Mouse (Mus musculus) heart, embryonic 11.5 days (tissue): Measurements from ENCODE around the gene Ubac2. TPM values are rescaled to one million over a fixed set of nuclear protein-coding genes. Genes with fewer than 3 reads are reported as not detected.

Source experiments
- ATAC-seq: fragments of 200-750 bp; cut with Nextera tagmentation; replicated peaks from 2 replicates; pipeline ENCODE4 v1.8.0; 2017; ENCODE audit warnings: moderate library complexity; ENCODE audit not compliant: insufficient number of reproducible peaks, low FRiP score, low TSS enrichment
- H3K27ac ChIP-seq: fragments of 300-500 bp; sonication (generic); 2 replicates; pipeline ENCODE4 v1.5.1; 2014; ENCODE audit warnings: mild to moderate bottlenecking, low read depth, low read length
- H3K27me3 ChIP-seq: fragments of 300-500 bp; sonication (generic); 2 replicates; pipeline ENCODE4 v1.6.1; 2014; ENCODE audit warnings: mild to moderate bottlenecking, low read length, mixed read lengths; ENCODE audit not compliant: control insufficient read depth, insufficient read depth
- H3K36me3 ChIP-seq: fragments of 300-500 bp; sonication (generic); 2 replicates; pipeline ENCODE4 v1.6.1; 2014; ENCODE audit warnings: mild to moderate bottlenecking, low read length, moderate library complexity, mixed read lengths; ENCODE audit not compliant: control insufficient read depth, insufficient read depth
- H3K4me1 ChIP-seq: fragments of 300-500 bp; sonication (generic); 2 replicates; pipeline ENCODE4 v1.6.1; 2014; ENCODE audit warnings: low read length; ENCODE audit not compliant: control insufficient read depth, insufficient read depth
- H3K4me2 ChIP-seq: fragments of 300-500 bp; sonication (generic); 2 replicates; pipeline ENCODE4 v1.6.1; 2014; ENCODE audit warnings: mild to moderate bottlenecking, moderate library complexity
- H3K4me3 ChIP-seq: fragments of 300-500 bp; sonication (generic); 2 replicates; pipeline ENCODE4 v1.5.1; 2014; ENCODE audit warnings: low read depth, low read length
- H3K9ac ChIP-seq: fragments of 300-500 bp; sonication (generic); 2 replicates; pipeline ENCODE4 v1.6.1; 2014; ENCODE audit warnings: mild to moderate bottlenecking, low read depth, low read length, moderate library complexity
- H3K9me3 ChIP-seq: fragments of 300-500 bp; sonication (generic); replicated peaks from 2 replicates; pipeline ENCODE4 v1.6.1; 2016; ENCODE audit warnings: low read length; ENCODE audit not compliant: control insufficient read depth
- WGBS: fragments of 180-500 bp; shearing (Covaris S2); extraction: QIAGEN DNeasy Blood & Tissue Kit; methylation state at CpG from one replicate; pipeline ENCODE4 v1.1.7; 2014; ENCODE audit not compliant: insufficient replicate concordance; 5-methylcytosine and 5-hydroxymethylcytosine counted together
- polyA plus RNA-seq: library from polyadenylated mRNA; unstranded; fragments of >200 nt; fragmentation: Nextera tagmentation; extraction: Ambion mirVana; gene quantifications from 2 replicates; pipeline ENCODE4 v1.2.1, GENCODE M21; 2014

Ubac2 gene
- polyA plus RNA-seq, 1 experiment from 2014 or later: 63.4 TPM

- Histone ChIP-seq H3K27ac (no peak overlapping the region), H3K36me3 (0 out of 2 replicates have a peak, but pooled peaks cover 3% of the 10 kb centered on the region), H3K4me3 (no peak overlapping the region), H3K4me1 (no peaks in the 10 kb centered on the region), H3K4me2 (no peak overlapping the region), H3K9ac (no peak overlapping the region), H3K27me3 (no peaks in the 10 kb centered on the region), H3K9me3 (no peaks in the 10 kb centered on the region; the same call in 1 of the 2 replicates)
- WGBS: 82% methylated on average over 1 of the region's 1 CpGs
- ATAC-seq: no peak
Observed at GRCm38 (mm10) chr14:122035181-122035580, 156.8 kb downstream of the Ubac2 start.

- Histone ChIP-seq H3K4me2 (no peak overlapping the region), H3K4me3 (no peak overlapping the region), H3K27me3 (no peaks in the 10 kb centered on the region), H3K27ac (no peak overlapping the region), H3K36me3 (0 out of 2 replicates have a peak, but pooled peaks cover 3% of the 10 kb centered on the region), H3K4me1 (no peaks in the 10 kb centered on the region), H3K9me3 (no peaks in the 10 kb centered on the region; the same call in 1 of the 2 replicates), H3K9ac (no peak overlapping the region)
- WGBS: 76% methylated on average over 2 of the region's 2 CpGs
- no peak for ATAC-seq
Observed at GRCm38 (mm10) chr14:122035860-122036259, 157.4 kb downstream of the Ubac2 start.

- Histone ChIP-seq H3K27me3 (no peaks in the 10 kb centered on the region), H3K4me1 (no peaks in the 10 kb centered on the region), H3K36me3 (0 out of 2 replicates have a peak, but pooled peaks cover 3% of the 10 kb centered on the region), H3K9ac (no peak overlapping the region), H3K4me2 (no peak overlapping the region), H3K27ac (no peak overlapping the region), H3K9me3 (no peaks in the 10 kb centered on the region; the same call in 1 of the 2 replicates), H3K4me3 (no peak overlapping the region)
- WGBS: 86% methylated on average over 13 of the region's 13 CpGs
- no peak for ATAC-seq
Observed at GRCm38 (mm10) chr14:122038874-122039647, 160.6 kb downstream of the Ubac2 start.

GRCm38 (mm10) chr14:122041413-122041825 is 163.0 kb downstream of the Ubac2 start:
- H3K4me3 ChIP-seq: no peak overlapping the region
- WGBS: 81% methylated on average over 3 of the region's 3 CpGs
- H3K4me1 ChIP-seq: no peaks in the 10 kb centered on the region
- no peak overlapping the region for H3K4me2 ChIP-seq
- ATAC-seq: no peak
- no peak overlapping the region for H3K27ac ChIP-seq
- no peak overlapping the region for H3K9ac ChIP-seq
- H3K36me3 ChIP-seq: no peaks in the 10 kb centered on the region
- H3K9me3 ChIP-seq: no peaks in the 10 kb centered on the region
- no peaks in the 10 kb centered on the region for H3K27me3 ChIP-seq

GRCm38 (mm10) chr14:122042142-122042694 is 163.8 kb downstream of the Ubac2 start:
- Histone ChIP-seq H3K27ac (no peak overlapping the region), H3K36me3 (no peaks in the 10 kb centered on the region), H3K4me2 (no peak overlapping the region), H3K9me3 (no peaks in the 10 kb centered on the region), H3K4me3 (no peak overlapping the region), H3K4me1 (no peaks in the 10 kb centered on the region), H3K9ac (no peak overlapping the region), H3K27me3 (no peaks in the 10 kb centered on the region)
- no peak for ATAC-seq
- WGBS: 78% methylated on average over 8 of the region's 8 CpGs

- H3K9ac ChIP-seq: no peak overlapping the region
- H3K4me1 ChIP-seq: no peaks in the 10 kb centered on the region
- WGBS: 85% methylated on average over 8 of the region's 8 CpGs
Observed at GRCm38 (mm10) chr14:122047784-122048183, 169.4 kb downstream of the Ubac2 start.

GRCm38 (mm10) chr14:122048816-122049215 is 170.4 kb downstream of the Ubac2 start:
- Histone ChIP-seq H3K36me3 (no peaks in the 10 kb centered on the region), H3K27ac (no peak overlapping the region), H3K9me3 (no peaks in the 10 kb centered on the region), H3K9ac (no peak overlapping the region), H3K4me1 (no peaks in the 10 kb centered on the region), H3K4me2 (no peak overlapping the region), H3K4me3 (no peak overlapping the region), H3K27me3 (no peaks in the 10 kb centered on the region)
- no peak for ATAC-seq
- 81% methylated on average over 9 of the region's 9 CpGs for WGBS

More at GRCm38 (mm10) chr14:122047784-122048183, 169.4 kb downstream of the Ubac2 start:
- H3K4me2 ChIP-seq: no peak overlapping the region
- no peak overlapping the region for H3K27ac ChIP-seq
- no peaks in the 10 kb centered on the region for H3K36me3 ChIP-seq
- H3K4me3 ChIP-seq: no peak overlapping the region
- H3K27me3 ChIP-seq: no peaks in the 10 kb centered on the region
- no peaks in the 10 kb centered on the region for H3K9me3 ChIP-seq
- no peak for ATAC-seq

GRCm38 (mm10) chr14:122052896-122053635 is 174.6 kb downstream of the Ubac2 start:
- Histone ChIP-seq H3K4me1 (no peaks in the 10 kb centered on the region), H3K27ac (no peak overlapping the region), H3K9ac (no peak overlapping the region), H3K4me2 (no peak overlapping the region), H3K4me3 (no peak overlapping the region), H3K36me3 (no peaks in the 10 kb centered on the region), H3K9me3 (no peaks in the 10 kb centered on the region), H3K27me3 (no peaks in the 10 kb centered on the region)
- 75% methylated on average over 9 of the region's 9 CpGs for WGBS
- ATAC-seq: no peak
